Mouse (Mus musculus): ENCODE data around the gene Tiprl.

Gene Tiprl

DNA sequence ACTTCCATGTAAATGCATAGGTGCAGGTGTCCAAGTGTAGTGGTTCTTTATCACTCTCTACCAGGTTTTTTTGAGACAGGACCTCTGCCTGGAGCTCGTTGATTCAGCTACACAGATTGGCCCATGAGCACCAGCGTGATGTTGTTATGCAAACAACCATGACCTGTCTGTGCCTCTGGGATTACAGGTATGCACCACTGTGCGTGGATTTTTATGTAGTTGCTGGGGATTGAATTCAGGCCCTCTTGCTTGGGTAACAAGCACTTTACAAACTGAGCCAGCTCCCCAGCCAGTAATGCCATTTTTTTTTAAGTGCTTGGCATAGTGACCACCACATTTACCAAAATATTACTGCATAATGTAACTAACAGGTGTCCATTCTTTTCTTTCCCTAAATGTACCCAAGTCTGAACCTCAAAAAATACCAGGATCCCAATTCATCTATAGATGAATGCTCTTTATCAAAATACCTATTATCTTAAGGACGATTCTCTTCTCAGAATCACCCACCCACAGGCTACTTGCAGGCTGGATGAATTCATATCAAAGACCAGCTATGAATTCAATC lies 35.3 kb downstream of the Tiprl start:
- no peak for DNase-seq (ENCODE audit: low spot score)

DNA sequence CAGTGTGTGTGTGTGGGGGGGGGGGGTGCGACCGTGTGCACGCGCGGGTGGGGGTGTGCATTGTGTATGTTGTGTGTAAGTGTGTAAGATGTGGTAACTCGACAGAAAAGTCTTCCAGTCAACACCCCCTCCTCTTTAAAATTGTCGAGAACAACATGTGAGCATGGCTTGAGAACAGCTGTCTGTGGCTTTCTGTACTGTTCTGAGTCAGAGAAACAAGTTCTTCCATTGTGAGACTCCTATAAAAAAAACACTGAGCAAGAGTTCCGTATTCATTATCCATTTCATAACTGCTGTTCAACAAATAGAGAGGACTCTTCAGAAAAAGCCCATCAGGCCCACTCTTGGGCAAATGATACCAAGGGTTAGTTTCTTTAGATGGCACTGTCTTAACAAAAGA lies 36.0 kb downstream of the Tiprl start:
- DNase-seq (ENCODE audit: low spot score): no peak

DNA sequence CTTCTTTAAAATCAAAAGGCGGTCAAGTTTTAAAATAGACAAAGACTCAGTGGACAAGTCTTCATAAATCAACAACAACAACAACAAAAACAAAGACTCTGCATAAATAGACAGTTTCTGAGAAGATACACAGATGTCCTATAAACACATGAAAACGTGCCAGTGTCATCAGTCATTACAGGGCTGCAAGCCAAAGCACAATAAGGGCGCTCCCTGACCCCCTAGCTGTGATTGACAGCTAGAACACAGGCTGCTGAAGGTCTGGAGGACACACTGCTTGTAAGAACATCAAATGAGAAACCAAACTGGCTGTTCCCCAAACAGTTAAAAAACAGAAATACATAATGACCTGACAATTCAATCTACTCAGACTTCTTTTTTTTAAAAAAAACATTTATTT lies 37.2 kb downstream of the Tiprl start:
- DNase-seq (ENCODE audit: low spot score): no peak

DNA sequence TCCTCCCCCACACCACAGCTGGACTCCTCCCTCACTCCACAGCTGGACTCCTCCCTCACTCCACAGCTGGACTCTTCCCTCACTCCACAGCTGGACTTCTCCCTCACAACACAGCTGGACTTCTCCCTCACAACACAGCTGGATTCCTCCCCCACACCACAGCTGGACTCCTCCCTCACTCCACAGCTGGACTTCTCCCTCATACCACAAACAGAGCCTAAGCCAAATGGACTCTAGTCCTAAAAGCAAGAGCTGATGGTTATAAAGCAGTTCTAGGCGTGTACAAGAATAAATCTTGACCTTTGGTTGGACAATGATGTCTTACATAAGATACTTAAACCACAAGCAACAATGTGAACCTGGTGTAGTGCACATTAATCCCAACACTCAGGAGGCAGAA lies 37.8 kb downstream of the Tiprl start:
- DNase-seq (ENCODE audit: low spot score): no peak

DNA sequence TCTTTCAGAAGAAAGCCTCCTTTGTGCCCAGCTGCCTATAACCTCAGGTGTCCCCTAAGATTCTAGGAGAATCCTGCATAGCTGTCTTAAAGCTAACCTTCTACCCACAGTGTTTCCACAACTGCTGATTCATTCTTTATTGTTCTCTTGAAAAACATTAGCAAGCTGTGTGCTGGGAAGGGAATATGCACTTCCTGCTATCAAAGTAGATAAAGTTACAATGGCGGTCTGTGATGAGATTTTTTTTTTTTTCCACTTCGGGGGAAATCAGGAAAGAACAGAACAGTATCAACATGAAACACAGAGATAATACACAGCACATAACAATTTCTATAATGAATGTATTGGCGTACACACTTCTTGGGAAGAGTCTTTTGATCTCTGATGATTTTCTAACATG lies 38.9 kb downstream of the Tiprl start:
- no peak for DNase-seq (ENCODE audit: low spot score)

DNA sequence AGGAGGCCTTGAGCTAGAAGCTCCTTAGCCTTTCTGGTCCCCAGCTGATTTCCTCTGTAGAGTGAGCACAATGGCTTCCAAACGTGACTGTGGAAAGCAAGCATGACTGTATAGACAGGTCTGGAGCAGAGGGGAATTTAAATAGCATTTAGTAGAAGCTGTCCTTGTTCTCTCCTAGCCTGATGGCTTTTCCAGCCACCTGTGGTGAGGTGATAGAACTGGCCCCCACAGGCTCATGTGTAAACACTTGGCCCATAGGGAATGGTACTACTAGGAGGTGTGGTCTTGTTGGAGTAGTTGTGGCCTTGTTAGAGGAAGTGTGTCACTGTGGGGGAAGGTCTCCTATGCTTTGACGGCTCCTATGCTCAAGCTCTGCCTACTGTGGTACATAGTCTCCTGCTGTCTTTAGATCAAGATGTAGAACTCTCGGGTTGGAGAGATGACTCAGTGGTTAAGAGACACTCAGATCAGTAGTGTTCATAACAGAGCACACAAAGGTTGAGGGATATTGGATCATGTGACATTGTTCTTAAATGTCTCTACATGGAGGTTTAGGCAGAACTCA lies 41.3 kb downstream of the Tiprl start:
- DNase-seq (ENCODE audit: low spot score): no peak

DNA sequence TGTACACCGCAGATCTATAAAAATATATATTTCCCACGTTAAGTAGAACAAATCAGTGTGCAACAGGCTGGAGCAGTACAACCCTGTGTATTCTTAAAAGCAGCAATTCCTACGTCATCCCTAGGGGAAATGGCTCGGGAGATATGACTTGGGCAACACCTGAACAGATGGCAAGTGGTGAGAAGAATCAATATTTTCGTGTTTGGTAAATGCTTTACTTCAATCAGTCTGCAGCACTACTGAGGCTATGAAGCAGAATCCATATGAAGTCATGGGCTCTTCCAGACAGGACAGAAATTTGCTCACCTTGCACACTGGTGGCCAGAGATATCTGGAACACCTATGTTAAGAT lies 42.2 kb downstream of the Tiprl start:
- DNase-seq (ENCODE audit: low spot score): no peak

GRCm38 (mm10) chr1:165193880-165194661 lies 42.7 kb downstream of the Tiprl start, which contains the start of gene Sft2d2:
Gene Sft2d2, minus strand, starts transcription at chr1:165194438.
- peak; percentile 84 for DNase-seq (ENCODE audit: low spot score)

GRCm38 (mm10) chr1:165193426-165193825 lies 43.4 kb downstream of the Tiprl start:
- no peak for DNase-seq (ENCODE audit: low spot score)

DNA sequence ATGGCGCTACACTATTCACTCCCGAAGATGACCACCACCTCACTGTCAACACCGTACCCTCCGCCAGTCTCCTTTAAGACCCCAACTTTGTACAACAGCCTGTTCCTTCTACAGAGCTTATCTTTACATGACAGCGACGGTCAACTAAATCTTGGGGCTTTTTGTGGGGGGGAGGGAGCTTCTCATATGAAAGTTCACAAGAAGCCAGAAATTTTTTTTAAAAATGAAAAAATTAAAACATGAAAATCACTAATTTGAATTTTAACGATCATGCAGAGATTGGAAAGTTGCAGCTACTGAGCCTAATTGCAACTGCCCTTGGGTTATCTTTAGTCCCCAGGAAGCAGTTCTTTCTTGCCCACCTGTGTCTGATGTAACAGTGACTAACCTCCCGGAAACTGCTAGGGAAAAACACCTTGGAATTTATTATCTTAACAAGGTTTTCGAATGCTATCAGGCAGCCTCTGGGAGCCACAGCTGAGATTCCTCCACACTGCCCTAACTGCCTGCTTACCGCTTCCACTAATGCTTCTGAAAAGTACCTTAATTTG lies 44.0 kb downstream of the Tiprl start:
- DNase-seq (ENCODE audit: low spot score): no peak

DNA sequence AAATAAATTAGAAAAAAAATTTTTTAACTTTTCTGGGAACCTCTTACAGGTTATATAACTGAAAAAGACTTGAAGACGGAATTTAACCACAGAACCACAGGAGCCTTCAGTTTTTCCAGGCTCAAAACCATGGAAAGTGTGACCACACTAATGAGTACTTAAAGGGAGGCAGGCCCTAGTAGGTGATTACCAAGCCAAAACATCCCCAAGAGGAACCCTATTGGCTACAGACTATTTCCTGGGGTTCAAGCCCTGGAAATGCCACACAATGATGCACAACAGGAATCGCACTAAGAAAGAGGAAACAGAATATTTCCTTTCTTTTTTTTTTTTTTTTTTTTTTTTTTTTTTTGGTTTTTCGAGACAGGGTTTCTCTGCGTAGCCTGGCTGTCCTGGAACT lies 44.7 kb downstream of the Tiprl start:
- no peak for DNase-seq (ENCODE audit: low spot score)

DNA sequence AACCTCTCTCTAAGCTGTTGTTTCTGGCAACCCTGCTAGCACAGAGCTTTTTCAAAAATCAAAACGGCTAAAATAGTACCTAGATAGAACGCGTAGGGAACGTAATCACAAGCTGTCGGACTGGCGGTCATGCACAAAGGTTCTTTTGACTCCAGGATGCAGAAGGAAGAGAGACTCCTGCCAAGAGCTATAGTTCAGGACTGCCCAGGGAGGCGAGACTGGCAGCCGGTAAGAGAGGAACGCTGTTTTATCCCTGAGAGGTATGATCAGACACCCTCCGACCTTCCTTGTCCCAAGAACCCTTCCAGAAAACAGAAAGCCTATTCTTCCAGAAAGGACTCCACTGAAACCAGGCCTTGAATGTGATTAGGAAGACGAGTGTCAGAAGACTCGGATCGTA lies 45.2 kb downstream of the Tiprl start:
- no peak for DNase-seq (ENCODE audit: low spot score)

- DNase-seq (ENCODE audit: low spot score): no peak
These were observed 46.1 kb downstream of the Tiprl start for GRCm38 (mm10) chr1:165190571-165191273.

- DNase-seq (ENCODE audit: low spot score): no peak
These were observed 46.7 kb downstream of the Tiprl start for GRCm38 (mm10) chr1:165190068-165190467.

DNA sequence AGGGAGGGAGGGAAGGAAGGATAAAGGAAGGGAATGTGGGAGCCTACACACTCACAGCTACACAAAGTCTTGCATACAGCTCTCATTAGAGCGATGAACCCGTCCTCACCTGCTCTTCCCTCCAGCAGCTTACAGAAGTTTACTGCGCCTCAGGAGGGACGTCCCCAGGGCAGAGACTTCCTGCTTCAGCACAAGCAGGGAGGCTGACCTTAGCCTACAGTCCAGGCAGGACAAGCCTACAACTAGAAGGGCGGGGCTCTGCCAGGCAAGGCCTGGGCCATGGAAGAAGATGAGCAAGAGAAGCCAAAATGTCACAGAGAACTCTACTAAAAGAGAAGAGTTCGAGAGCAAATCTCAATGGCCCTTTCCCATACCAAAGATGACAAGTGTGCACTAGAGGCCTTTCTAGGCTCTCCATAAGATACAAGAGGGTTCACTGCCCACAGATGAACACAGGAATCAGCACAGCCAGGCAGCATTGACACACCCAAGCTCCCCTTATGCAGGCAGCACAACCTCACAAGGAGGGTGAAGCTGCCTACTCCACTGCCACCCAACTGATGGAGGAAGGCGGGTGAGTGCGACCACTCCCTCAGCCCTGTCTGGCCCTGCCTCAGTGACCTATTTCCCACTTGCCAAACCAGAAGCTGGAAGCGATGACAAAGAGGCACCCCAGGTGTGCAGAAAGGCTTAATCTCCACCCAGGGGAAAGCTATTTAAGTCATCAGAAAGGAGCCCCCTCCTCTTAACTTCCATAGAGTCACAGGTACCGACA lies 47.8 kb downstream of the Tiprl start:
- DNase-seq (ENCODE audit: low spot score): no peak

DNA sequence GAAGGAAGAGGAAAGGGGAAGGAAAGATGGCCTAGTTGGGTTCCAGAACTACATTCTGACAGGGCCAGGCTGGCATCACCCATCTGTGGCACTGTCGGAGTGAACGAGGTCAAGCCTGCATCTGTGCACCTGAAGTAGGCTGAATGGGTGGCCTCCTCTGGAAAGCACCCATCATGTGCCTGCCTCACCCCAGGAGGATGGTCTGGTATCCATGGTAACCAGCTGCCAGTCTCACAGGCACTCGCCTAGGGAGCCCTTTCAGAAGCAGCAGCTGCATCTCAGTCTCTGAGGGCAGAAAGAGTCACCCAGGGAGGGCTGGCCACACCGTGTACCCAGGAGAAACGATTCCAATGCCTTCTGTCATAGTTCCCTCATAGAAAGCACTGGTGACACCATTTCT lies 49.4 kb downstream of the Tiprl start:
- no peak for DNase-seq (ENCODE audit: low spot score)

DNA sequence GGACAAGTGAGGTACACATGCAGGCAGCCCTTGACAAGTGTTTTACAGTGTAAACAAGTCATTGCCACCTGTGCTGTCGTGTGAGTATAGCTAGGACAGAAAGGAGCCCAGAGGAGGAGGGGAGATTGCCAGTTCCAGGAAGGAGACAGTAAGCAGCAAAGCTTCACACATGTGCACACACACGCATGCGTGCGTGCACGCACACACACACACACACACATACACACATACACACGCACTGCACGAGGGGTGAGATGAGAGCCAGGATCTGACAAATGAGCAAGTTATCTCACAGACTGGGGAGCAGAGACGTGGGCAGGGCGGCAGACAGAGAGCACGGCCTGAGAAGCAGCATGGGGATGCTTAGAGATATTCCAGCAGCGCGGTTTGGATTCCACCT lies 50.3 kb downstream of the Tiprl start:
- DNase-seq (ENCODE audit: low spot score): no peak

GRCm38 (mm10) chr1:165185116-165185515 lies 51.7 kb downstream of the Tiprl start:
- DNase-seq (ENCODE audit: low spot score): no peak

DNA sequence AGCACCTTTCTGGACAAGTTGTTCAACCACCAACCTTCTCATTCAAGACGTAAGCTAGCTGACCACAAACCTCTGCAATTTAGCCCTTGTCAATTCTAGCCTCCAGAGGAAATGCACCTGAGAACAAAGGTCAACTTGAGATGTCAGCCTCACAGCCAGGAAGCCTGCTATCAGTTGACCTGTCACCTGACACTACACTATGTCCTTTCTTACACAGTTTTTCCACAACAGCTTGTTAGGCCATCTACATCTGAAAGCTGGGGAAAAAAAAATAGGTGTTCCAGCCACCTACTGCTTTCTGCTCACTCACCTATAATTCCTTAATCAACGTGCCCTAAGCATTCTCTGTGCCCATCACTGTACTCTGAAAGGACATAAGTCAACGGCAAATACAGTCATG lies 52.6 kb downstream of the Tiprl start:
- no peak for DNase-seq (ENCODE audit: low spot score)

DNA sequence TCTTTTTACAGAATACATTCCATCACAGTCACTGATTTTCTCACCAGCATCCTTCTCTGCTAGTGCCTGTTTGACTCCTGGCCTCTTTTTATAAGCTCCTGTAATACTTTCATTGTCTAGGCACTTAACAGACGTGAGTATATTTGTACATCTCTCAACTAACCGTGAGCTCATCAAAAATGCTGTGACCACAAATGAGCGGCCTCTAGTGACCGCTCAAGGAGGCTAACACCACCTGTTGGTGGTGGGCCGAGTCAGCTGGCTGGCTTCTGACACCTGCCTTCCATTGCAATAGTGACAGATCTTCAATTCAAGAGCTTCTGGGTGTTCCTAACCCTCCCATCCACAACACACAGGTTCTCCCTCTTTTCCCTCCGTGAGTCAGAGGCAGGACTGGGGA lies 53.4 kb downstream of the Tiprl start:
- DNase-seq (ENCODE audit: low spot score): no peak

- DNase-seq (ENCODE audit: low spot score): no peak
These were observed 57.5 kb downstream of the Tiprl start for GRCm38 (mm10) chr1:165179321-165179720.

GRCm38 (mm10) chr1:165178075-165178474 lies 58.7 kb downstream of the Tiprl start:
- no peak for DNase-seq (ENCODE audit: low spot score)

Data from layer of hippocampus, adult 11-12 months (tissue).